Mouse (Mus musculus) kidney, adult 9 months (tissue): Measurements from ENCODE around the gene Gm20388.
A peak's percentile ranks its signal among the peaks of the same experiment; 100 is the strongest.

ENCODE experiments used
- DNase-seq: peaks from one replicate; pipeline ENCODE4 v3.0.0; 2022

Gene Gm20388

GRCm38 (mm10) chr8:124192242-124192641 is 4281.6 kb downstream of the Gm20388 start:
- no peak for DNase-seq

GRCm38 (mm10) chr8:124192976-124193375 is 4282.3 kb downstream of the Gm20388 start:
- DNase-seq, result no peak

GRCm38 (mm10) chr8:124193992-124194391 is 4283.4 kb downstream of the Gm20388 start:
- DNase-seq, result no peak

GRCm38 (mm10) chr8:124196195-124196594 is 4285.6 kb downstream of the Gm20388 start:
- peak; percentile 10 for DNase-seq

- no peak for DNase-seq
Observed at GRCm38 (mm10) chr8:124196797-124197196, 4286.2 kb downstream of the Gm20388 start.

DNA sequence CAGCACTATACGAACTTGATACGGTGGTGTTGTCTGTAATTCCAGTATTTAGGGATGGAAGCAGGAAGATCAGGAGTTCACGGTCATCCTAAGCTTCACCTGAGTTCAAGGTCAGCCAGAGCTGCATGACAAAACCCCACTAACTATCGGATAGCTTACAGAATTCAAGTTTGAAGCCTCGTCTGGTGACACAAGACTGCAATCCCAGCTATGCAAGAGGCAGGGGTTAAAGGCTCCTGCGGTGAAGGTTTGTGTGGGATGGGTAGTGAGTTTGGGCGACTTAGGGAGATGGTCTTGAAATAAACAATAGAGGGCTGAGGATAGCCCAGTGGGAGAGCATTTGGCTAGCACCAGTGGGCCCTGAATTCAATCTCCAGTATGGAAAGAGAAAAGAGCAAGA is 4287.6 kb downstream of the Gm20388 start:
- DNase-seq, result no peak

DNA sequence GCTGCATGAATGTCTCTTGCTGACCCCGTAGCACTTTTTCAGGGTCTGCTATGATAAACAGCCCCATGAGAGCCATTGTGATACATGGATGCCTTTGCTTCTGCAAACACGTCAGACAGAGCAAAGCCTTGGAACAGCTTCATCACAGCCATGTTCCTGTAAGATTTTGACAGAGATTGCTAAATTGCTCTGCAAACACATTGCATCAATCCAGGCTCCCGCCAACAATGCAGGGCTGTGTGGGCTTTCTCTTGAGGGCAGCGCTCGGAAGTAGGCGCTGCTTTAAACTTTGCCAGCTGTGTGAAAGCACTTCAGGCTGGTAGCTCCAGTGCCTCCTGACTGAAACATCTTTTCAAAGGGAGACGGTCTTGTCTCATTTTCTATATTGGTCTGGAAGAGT is 4289.8 kb downstream of the Gm20388 start:
- DNase-seq, result no peak

DNA sequence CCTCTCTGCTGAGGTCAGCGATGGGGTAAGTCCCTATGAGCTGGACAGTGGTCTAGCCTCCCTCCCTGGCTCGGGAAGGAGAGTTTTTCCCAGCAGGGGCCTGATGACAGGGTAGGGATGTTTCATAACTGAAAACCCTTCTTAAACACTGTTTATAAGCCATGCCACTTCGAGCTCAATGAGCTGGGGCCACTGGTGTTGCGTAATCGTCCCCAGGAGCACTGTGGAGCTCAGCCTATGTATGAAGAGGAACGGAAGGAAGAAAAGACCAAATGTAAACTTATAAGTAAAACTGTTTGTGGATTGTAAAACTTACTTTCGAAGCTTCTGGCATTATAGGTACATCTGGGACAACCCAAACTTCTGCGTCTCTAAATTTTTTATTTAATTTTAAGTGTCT is 4291.1 kb downstream of the Gm20388 start:
- DNase-seq, result no peak

- no peak for DNase-seq
Observed at GRCm38 (mm10) chr8:124202895-124203294, 4292.3 kb downstream of the Gm20388 start.

DNA sequence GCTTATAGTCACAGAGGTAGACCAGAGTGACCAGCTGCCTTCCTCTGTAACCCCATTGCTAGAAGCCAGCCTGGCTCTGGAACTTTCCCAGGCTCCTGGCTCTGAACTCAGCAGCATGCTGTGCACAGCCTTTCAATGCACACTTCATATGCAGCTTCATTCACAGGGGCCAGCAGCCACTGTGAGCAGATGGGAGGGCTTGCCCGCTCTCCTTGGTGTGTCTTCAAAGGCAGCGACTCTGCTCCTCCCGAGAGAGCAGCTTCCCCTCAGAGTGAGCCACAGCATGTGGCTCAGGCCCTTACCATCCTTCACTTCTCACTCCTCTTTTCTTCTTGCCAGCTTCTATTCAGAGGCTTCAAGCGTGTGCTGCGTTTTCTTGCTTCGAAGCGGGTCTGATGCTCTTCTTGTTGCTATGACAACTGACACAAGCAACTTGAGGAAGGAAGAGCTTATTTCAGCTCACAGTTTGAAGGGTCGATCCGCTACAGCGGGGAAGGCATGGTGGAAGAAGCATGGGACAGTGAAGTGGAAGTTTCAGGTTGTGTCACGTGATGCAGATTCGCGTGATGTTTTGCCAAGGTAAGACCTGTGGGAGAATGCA is 4293.5 kb downstream of the Gm20388 start:
- no peak for DNase-seq

GRCm38 (mm10) chr8:124212148-124212547 is 4301.5 kb downstream of the Gm20388 start:
- no peak for DNase-seq

DNA sequence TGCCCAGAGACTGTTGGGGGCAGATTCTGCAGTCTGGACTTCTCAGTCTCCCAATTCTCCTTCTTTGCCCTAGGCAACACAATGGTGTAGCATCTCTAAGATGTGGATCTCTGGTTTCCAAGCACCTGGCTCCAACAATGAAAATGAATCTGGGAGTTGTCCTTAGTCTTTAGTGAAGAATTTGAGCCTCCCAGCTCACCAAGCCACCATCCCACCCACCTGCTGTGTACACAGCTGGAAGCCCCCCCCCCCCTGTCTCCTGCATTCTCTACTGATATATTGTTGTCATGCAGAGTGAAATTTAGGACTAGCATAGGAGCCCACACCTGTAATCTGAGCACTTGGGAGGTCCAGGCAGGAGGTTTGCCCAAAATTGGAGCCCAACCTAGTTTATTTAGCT is 4306.3 kb downstream of the Gm20388 start:
- DNase-seq, result no peak

DNA sequence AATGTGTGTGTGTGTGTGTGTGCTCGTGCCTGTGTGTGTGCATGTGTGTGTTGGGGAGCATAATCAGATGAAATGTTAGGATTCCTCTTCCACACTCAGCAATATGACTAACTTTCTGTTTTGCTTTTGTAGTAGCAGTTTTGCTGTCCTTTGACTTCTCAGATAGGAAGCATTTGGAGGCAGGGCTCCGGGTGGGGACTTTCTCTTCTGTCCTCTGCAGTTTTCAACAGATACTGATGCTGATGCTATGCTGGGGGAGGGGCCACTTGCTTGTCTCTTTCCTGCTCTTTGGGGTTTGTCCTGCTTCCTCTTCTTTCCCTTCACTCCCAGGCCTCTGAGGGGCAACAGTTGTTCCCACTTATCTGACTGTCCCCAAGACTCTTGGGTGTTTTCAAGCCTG is 4319.2 kb downstream of the Gm20388 start:
- no peak for DNase-seq

GRCm38 (mm10) chr8:124230496-124231175 is 4320.0 kb downstream of the Gm20388 start:
- no peak for DNase-seq

- peak; percentile 90 for DNase-seq
Observed at GRCm38 (mm10) chr8:124231176-124231484, 4320.5 kb downstream of the Gm20388 start, which contains the start of gene Galnt2. Gene Galnt2 (plus strand): TSS chr8:124231391.

DNA sequence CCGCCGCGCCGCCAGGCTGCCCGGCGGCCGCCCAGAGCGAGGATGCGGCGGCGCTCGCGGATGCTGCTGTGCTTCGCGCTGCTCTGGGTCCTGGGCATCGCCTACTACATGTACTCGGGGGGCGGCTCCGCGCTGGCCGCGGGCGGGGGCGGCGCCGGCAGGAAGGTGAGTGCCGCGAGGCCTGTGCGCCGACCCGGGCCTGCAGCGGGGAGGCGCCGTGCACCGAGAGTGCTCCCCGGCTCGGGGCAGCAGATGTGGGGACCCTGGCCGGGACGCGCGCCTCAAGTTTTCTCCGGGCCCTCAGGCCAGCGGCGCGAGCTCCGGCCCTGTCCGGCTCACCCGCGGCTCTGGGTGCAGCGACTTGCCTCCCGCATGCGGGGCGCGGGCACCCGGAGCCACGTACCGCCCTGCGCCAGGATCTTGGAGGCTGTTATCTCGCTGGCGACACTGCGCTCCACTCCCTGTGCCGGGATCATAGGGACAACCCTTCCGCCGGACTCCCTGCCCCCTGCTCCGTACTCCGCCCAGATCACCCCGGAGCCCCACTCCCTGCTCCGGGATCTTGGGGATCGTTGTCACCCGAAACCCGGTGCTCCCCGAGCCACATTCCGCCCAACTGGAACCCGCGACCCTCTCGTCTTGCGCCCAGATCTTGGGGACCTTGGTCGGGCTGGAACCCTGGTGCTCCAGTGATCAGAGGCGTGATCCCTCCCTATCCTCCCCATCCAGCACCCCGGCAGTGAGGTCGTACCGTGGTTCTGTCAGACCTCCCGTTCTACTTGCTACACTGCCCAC is 4321.0 kb downstream of the Gm20388 start:
- no peak for DNase-seq

DNA sequence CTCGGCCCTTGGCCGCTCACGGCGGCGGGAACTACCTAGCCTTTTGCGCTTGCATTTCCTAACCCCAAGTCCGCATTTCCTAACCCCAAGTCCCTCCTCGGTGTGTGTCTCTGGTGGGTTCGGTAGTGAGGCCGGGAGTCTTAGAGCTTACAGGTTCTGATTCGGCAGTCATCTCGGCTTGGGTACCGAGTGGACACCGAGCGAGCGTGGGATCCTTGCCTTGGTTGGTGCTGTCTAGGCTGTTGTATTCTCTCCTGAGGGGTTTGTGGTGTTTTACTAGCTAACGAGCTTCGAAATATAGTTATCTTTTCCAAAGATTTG is 4321.6 kb downstream of the Gm20388 start:
- DNase-seq, result no peak

DNA sequence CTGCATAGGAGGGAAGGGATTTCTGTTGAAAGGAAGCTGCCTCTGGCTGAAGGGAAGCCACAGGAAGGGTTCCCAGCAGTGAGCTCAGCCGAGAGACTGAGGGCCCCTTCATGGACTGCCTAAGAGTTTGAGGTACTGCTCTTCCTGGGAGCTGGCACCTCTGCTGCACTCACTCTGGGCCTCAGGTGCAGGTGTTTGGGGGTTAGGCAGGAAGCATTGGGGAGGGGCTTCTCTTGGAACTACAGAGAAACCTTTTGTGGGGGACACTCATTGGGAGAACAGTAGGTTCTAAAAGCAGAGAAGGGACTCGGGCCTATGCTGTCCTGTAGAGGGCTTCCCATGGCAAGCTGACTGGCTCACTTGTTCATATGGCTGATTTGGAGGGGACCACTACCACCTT is 4323.9 kb downstream of the Gm20388 start:
- DNase-seq, result no peak

DNA sequence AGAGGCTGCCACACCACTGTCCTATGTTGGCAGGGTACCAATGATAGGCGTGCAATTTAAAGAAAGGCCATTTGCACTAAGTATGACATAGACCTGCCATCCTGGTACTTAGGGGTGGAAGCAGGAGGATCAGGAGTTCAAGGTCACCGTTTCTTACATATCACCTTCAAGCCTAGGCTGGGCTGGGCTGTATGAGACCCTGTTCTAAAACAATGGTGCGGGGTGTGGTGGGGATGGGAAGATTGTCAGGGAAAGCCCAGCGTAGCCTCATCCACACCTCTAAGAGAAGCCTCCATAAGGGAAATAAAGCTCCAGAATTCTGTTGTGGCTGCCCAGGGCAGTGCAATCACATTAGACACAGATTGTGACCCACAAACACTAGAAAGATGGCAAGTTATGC is 4324.9 kb downstream of the Gm20388 start:
- no peak for DNase-seq

- DNase-seq, result no peak
Observed at GRCm38 (mm10) chr8:124239350-124239749, 4328.7 kb downstream of the Gm20388 start.

DNA sequence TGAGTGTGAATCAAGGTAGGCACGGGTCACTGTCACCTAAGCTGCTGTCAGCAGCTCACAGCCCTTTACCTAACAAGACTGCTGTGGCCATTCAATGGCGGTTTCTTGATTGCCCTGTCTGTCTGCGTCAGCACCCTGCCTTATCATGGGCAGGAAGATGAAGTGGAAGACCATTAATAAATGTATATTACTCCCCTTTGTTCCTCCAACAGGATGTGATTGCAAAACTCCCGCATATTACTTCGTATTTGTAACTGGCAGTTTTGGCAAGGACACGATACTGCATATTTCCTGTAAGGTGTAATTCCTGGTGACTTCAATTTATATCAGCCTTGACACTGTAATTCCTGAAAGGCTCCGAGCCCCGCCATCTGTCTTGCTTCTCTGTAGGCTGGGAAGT is 4330.3 kb downstream of the Gm20388 start:
- no peak for DNase-seq

DNA sequence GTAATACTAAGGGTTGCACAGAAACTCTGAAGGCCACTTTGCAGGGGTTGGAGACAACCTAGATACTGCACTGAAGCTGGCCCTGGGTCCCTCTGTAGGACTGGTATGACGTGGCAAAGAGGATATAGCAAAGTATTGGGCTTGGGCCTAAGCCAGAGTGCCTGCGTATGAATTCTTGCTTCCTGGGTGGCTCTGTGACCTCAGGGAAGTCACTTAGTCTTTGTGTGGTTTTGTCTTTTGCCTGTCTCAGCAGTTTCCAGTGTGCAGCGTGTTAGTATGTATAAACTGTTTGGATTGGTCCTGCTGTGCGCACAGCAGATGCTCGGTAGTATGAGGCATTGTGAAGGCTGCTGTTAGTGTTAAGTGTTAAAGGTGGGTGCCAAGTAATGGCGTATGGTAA is 4331.6 kb downstream of the Gm20388 start:
- peak; percentile 60 for DNase-seq

DNA sequence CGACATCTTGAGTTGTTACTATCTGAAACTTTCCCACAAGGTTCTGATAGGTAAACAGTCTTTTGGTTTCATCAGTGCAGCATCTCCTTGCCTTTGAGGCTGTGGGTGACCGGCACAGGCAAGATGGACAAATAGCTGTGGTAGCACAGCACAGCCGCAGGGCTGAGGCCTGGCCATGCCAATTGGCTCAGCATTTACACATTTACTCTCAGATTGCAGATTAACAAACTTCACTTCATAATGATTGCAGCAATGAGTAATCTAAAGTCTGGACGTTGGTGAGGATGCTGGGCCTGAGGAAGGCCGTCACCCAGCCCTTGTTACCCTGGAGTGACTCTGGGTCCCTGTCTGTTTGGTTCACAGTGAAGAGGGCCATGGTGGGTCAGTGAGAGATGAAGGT is 4332.3 kb downstream of the Gm20388 start:
- peak; percentile 74 for DNase-seq

DNA sequence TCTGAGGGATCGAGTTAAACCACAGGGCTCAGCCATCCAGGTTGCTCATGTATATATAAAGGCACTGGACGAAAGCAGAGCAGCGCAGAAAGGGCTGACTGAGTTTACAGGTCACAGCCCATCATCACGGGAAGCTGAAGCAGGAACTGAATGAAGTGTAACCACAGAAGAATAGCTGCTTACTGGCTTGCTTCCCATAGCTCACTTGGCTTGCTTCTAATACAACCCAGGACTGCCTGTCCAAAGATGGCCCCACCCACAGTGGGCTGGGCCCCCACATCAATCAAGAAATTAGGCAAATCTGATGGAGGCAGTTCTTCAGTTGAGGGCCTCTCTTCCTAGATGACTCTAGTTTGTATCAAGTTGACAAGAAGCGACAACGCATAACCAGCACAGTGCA is 4336.9 kb downstream of the Gm20388 start:
- DNase-seq, result peak; percentile 55
